Mouse (Mus musculus) intestine, postnatal 0 days (tissue): ENCODE results near the gene Trim28. TPM values are rescaled to one million over a fixed set of nuclear protein-coding genes. Genes with fewer than 3 reads are reported as not detected.

Source experiments
- ATAC-seq: fragments of 200-750 bp; cut with Nextera tagmentation; 2 replicates; pipeline ENCODE4 v1.8.0; 2017; ENCODE audit warnings: mild to moderate bottlenecking, moderate TSS enrichment, moderate library complexity
- H3K27ac ChIP-seq: fragments of 300-500 bp; sonication (generic); 2 replicates; pipeline ENCODE4 v1.5.1; 2014; ENCODE audit warnings: mild to moderate bottlenecking, low read depth, low read length, moderate library complexity
- H3K27me3 ChIP-seq: fragments of 300-500 bp; sonication (generic); replicated peaks from 2 replicates; pipeline ENCODE4 v1.6.1; 2014; ENCODE audit warnings: low read length, mixed read lengths; ENCODE audit not compliant: control insufficient read depth, insufficient read depth
- H3K36me3 ChIP-seq: fragments of 300-500 bp; sonication (generic); 2 replicates; pipeline ENCODE4 v1.6.1; 2014; ENCODE audit warnings: mild to moderate bottlenecking, moderate library complexity; ENCODE audit not compliant: control insufficient read depth, insufficient read depth
- H3K4me1 ChIP-seq: fragments of 300-500 bp; sonication (generic); replicated peaks from 2 replicates; pipeline ENCODE4 v1.6.1; 2014; ENCODE audit warnings: antibody characterized with exemption, low read length, mixed read lengths; ENCODE audit not compliant: control insufficient read depth, insufficient read depth
- H3K4me2 ChIP-seq: fragments of 300-500 bp; sonication (generic); replicated peaks from 2 replicates; pipeline ENCODE4 v1.6.1; 2014; ENCODE audit warnings: low read depth, mild to moderate bottlenecking, moderate library complexity
- H3K4me3 ChIP-seq: fragments of 300-500 bp; sonication (generic); 2 replicates; pipeline ENCODE4 v1.5.1; 2014; ENCODE audit warnings: low read depth, low read length
- H3K9ac ChIP-seq: fragments of 300-500 bp; sonication (generic); 2 replicates; pipeline ENCODE4 v1.6.1; 2014; ENCODE audit warnings: mild to moderate bottlenecking, low read depth, low read length
- H3K9me3 ChIP-seq: fragments of 300-500 bp; sonication (generic); 2 replicates; pipeline ENCODE4 v1.6.1; 2016; ENCODE audit warnings: mixed run types; ENCODE audit not compliant: control insufficient read depth
- CTCF ChIP-seq: sonication (generic); IDR thresholded peaks from 2 replicates; pipeline ENCODE4 v1.5.1; 2016; ENCODE audit warnings: low read depth, mild to moderate bottlenecking, control low read depth, antibody characterized with exemption, moderate library complexity
- WGBS: fragments of 180-500 bp; shearing (Covaris S2); extraction: QIAGEN DNeasy Blood & Tissue Kit; methylation state at CpG from one replicate; pipeline ENCODE4 v1.1.7; 2014; 5-methylcytosine and 5-hydroxymethylcytosine counted together
- polyA plus RNA-seq: library from polyadenylated mRNA; unstranded; fragments of >200 nt; fragmentation: Nextera tagmentation; extraction: Ambion mirVana; gene quantifications from 2 replicates; pipeline ENCODE4 v1.2.1, GENCODE M21; 2015

The Trim28 gene
- polyA plus RNA-seq, 1 experiment from 2014 or later: 85.3 TPM

GRCm38 (mm10) chr7:12961511-12962141 is 37.3 kb upstream of the Trim28 start:
- peak overlapping the region; percentile 60 for H3K9ac ChIP-seq
- WGBS: 3% methylated on average over 29 of the region's 29 CpGs
- H3K4me3 ChIP-seq: peak overlapping the region; percentile 50
- H3K27me3 ChIP-seq: no peaks in the 10 kb centered on the region
- no peaks in the 10 kb centered on the region for H3K9me3 ChIP-seq
- TF ChIP-seq CTCF: no peak
- peak overlapping the region; percentile 72 for H3K4me2 ChIP-seq
- no peaks in the 10 kb centered on the region; the same call in 1 of the 2 replicates for H3K4me1 ChIP-seq
- no peaks in the 10 kb centered on the region for H3K36me3 ChIP-seq
- ATAC-seq: peak; percentile 42
- peak overlapping the region; percentile 81 for H3K27ac ChIP-seq

DNA sequence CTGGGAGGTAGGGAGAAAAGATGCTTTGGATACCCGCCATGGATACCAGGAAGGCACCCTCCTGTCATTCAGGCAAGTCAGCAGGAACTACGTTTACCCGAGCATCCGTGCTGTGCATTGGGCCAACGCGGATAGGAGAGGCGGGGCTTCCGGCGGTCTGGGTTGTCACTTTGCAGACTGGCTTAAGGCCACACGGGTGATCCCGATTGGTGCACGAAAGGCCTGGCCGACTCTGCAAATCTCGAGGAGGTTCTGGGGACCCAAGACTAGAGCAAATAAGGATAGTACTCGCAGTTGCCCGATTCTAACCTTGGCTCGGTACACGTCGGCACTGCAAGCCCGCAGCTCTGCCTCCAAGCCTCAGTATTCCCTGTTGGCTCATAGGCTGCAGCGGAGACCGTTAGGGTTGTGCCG is 33.2 kb upstream of the Trim28 start, which contains the start of gene Zfp324:
Gene Zfp324, plus strand, starts transcription at position 161 of the 414 bp plus-strand sequence.
- Histone ChIP-seq H3K27ac (peak within 1 kb of the TSS; percentile 77), H3K36me3 (peaks cover 20% of the 10 kb centered on the region), H3K9me3 (no peaks in the 10 kb centered on the region), H3K27me3 (no peaks in the 10 kb centered on the region), H3K4me1 (0 out of 2 replicates have a peak, but pooled peaks cover 5% of the 10 kb centered on the region), H3K4me3 (peak within 1 kb of the TSS; percentile 68), H3K9ac (peak within 1 kb of the TSS; percentile 69), H3K4me2 (peak within 1 kb of the TSS; percentile 87)
- ATAC-seq: peak; percentile 91
- TF ChIP-seq CTCF: no peak
- WGBS: under 1% methylated on average over 23 of the region's 23 CpGs

DNA sequence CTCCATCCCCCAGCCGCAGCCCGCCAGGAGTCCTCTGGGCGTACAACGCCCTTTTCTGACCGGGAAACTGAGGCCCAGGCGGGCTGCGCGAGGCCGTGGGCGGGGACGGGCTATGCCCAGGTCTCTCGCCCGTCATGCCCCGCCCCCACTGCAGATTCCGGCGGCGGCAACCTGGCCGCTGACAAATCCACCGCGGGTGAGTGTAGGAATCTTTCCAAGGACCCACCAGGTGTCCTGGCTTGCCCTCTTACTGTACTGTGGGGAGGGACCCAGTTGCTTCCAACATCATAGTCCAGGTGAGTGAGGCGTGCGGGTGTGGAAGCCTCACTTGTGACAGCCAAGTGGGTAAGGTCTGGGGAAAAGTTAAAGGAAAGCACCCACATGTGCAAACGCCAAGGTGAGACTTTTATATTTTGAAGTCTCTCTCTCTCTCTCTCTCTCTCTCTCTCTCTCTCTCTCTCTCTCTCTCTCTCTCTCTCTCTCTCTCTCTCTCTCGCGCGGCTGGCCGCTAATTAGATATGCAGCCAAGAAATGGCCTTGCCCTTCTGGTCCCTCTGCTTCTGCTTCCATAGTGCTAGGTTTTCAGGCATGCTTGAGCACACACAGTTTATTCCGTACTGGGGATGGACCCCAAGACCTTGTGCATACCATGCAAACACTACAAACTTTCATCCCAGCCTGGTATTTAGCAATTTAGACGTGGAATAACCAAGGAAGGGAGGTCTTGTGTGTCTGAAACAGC is 32.6 kb upstream of the Trim28 start:
- peak overlapping the region; percentile 87 for H3K4me2 ChIP-seq
- peaks cover 25% of the 10 kb centered on the region for H3K36me3 ChIP-seq
- peak overlapping the region; percentile 77 for H3K27ac ChIP-seq
- H3K9ac ChIP-seq: peak overlapping the region; percentile 69
- TF ChIP-seq CTCF: no peak
- H3K27me3 ChIP-seq: no peaks in the 10 kb centered on the region
- H3K4me1 ChIP-seq: 0 out of 2 replicates have a peak, but pooled peaks cover 5% of the 10 kb centered on the region
- H3K9me3 ChIP-seq: no peaks in the 10 kb centered on the region
- under 1% methylated on average over 28 of the region's 29 CpGs for WGBS
- ATAC-seq: peak; percentile 68
- peak overlapping the region; percentile 68 for H3K4me3 ChIP-seq

DNA sequence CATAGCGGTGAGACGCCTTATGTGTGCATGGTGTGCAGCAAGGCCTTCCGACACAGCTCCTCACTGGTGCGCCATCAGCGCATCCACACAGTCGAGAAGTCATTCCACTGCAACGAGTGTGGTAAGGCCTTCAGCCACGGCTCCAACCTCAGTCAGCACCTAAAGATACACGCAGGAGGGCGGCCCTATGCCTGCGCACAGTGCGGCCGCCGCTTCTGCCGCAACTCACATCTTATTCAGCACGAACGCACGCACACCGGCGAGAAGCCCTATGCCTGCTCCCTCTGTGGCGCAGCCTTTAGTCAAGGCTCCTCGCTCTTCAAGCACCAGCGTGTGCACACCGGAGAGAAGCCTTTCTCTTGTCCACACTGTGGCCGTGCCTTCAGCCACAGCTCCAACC is 28.0 kb upstream of the Trim28 start:
- H3K4me1 ChIP-seq: 0 out of 2 replicates have a peak, but pooled peaks cover 5% of the 10 kb centered on the region
- 93% methylated on average over 25 of the region's 25 CpGs for WGBS
- H3K4me2 ChIP-seq: no peak overlapping the region
- H3K27me3 ChIP-seq: no peaks in the 10 kb centered on the region
- H3K36me3 ChIP-seq: peaks cover 33% of the 10 kb centered on the region
- TF ChIP-seq CTCF: no peak
- ATAC-seq: no peak
- H3K9ac ChIP-seq: no peak overlapping the region
- H3K9me3 ChIP-seq: no peaks in the 10 kb centered on the region
- no peak overlapping the region for H3K27ac ChIP-seq
- no peak overlapping the region for H3K4me3 ChIP-seq

DNA sequence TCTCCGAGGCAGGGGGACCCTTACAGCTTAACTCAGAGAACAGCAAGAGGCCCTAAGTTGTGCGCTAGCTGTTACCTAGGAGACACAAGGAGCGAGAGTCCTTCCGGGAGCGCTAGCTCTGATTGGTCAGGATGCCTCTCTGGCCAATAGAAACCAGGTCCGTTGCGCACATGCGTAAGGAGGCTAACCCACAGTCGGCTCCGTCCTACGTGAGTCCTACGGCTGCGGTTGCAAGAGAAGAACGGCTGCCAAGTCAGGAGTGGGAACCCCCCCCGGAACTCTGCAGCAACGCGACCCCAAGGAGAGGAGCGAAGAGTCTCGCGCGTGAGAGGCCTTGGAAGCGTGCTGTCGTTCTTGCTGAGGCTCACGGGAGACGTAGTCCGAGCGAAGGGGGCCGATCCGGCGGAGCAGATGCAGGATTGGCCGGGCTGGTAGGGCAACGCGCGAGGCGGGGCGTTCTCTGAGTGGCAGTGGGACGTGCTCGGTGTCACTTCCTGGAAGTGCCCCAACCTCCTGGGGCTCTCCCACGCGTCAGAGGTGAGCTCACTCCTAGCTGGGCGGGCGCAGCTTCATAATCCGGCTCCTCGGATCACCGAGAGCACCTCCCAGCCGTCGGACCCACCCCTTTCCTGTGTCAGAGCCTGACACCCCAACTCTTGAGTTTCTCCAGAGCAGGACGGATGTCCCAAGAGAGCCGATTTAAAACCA is 21.1 kb upstream of the Trim28 start, which contains the start of gene Zfp446:
Gene Zfp446, plus strand, starts transcription at position 167 of the 708 bp plus-strand sequence.
- Histone ChIP-seq H3K36me3 (no peaks in the 10 kb centered on the region), H3K9ac (peak within 1 kb of the TSS; percentile 58), H3K4me2 (peak within 1 kb of the TSS; percentile 70), H3K27me3 (no peaks in the 10 kb centered on the region), H3K27ac (peak within 1 kb of the TSS; percentile 74), H3K9me3 (no peaks in the 10 kb centered on the region), H3K4me3 (peak within 1 kb of the TSS; percentile 82), H3K4me1 (peaks cover 17% of the 10 kb centered on the region; the same call in 1 of the 2 replicates)
- TF ChIP-seq CTCF: no peak
- WGBS: under 1% methylated on average over 49 of the region's 49 CpGs
- ATAC-seq: peak; percentile 100
